Mouse (Mus musculus) stomach, embryonic 14.5 days (tissue): ENCODE measurements at regions not wholly inside any gene's neighbourhood (a gene's known extent, or its start where the extent isn't known, plus 50 kb on each side); places are given as distances from the start of the nearest gene placed in this dataset.

Source experiments
- ATAC-seq: fragments of 200-750 bp; cut with Nextera tagmentation; 2 replicates; pipeline ENCODE4 v1.8.0; 2017; ENCODE audit warnings: low read depth, moderate TSS enrichment; ENCODE audit not compliant: insufficient number of reproducible peaks, insufficient read depth, low FRiP score
- H3K27ac ChIP-seq: fragments of 300-500 bp; sonication (generic); 2 replicates; pipeline ENCODE4 v1.5.1; 2014; ENCODE audit warnings: mild to moderate bottlenecking, low read length, moderate library complexity, mixed read lengths
- H3K27me3 ChIP-seq: fragments of 300-500 bp; sonication (generic); 2 replicates; pipeline ENCODE4 v1.6.1; 2014; ENCODE audit warnings: low read length, control low read depth, mixed read lengths; ENCODE audit not compliant: control insufficient read depth, insufficient read depth
- H3K36me3 ChIP-seq: fragments of 300-500 bp; sonication (generic); 2 replicates; pipeline ENCODE4 v1.6.1; 2014; ENCODE audit warnings: mild to moderate bottlenecking, control low read depth, low read length, moderate library complexity, mixed read lengths; ENCODE audit not compliant: control insufficient read depth, insufficient read depth
- H3K4me1 ChIP-seq: fragments of 300-500 bp; sonication (generic); 2 replicates; pipeline ENCODE4 v1.6.1; 2014; ENCODE audit warnings: low read length, control low read depth, mixed read lengths; ENCODE audit not compliant: control insufficient read depth, insufficient read depth
- H3K4me2 ChIP-seq: fragments of 300-500 bp; sonication (generic); replicated peaks from 2 replicates; pipeline ENCODE4 v1.6.1; 2014; ENCODE audit warnings: low read depth, low read length, control low read depth
- H3K4me3 ChIP-seq: fragments of 300-500 bp; sonication (generic); 2 replicates; pipeline ENCODE4 v1.5.1; 2014; ENCODE audit warnings: low read depth, low read length, control low read depth
- H3K9ac ChIP-seq: fragments of 300-500 bp; sonication (generic); replicated peaks from 2 replicates; pipeline ENCODE4 v1.6.1; 2014; ENCODE audit warnings: low read depth, mild to moderate bottlenecking, control low read depth, low read length, moderate library complexity, mixed read lengths
- H3K9me3 ChIP-seq: fragments of 300-500 bp; sonication (generic); 2 replicates; pipeline ENCODE4 v1.6.1; 2016; ENCODE audit warnings: low read depth, low read length, control low read depth; ENCODE audit not compliant: control insufficient read depth
- WGBS: fragments of 180-500 bp; shearing (Covaris S2); extraction: QIAGEN DNeasy Blood & Tissue Kit; methylation state at CpG from one replicate; pipeline ENCODE4 v1.1.7; 2014; 5-methylcytosine and 5-hydroxymethylcytosine counted together

GRCm38 (mm10) chr3:63582717-63583696 is 99.3 kb upstream of the Gm34302 start:
- H3K36me3 ChIP-seq = no peaks in the 10 kb centered on the region
- no peak for ATAC-seq
- WGBS = 78% methylated on average over 15 of the region's 15 CpGs

GRCm38 (mm10) chr3:63582180-63582579 is 98.5 kb upstream of the Gm34302 start:
- Histone ChIP-seq H3K4me1 (no peaks in the 10 kb centered on the region), H3K9me3 (no peaks in the 10 kb centered on the region), H3K9ac (no peak overlapping the region), H3K4me2 (no peak overlapping the region), H3K27me3 (no peaks in the 10 kb centered on the region), H3K27ac (no peak overlapping the region), H3K36me3 (no peaks in the 10 kb centered on the region), H3K4me3 (no peak overlapping the region)
- WGBS = 35% methylated on average over 6 of the region's 6 CpGs
- ATAC-seq = no peak

More at GRCm38 (mm10) chr3:63582717-63583696, 99.3 kb upstream of the Gm34302 start:
- Histone ChIP-seq H3K27me3 (no peaks in the 10 kb centered on the region), H3K4me3 (no peak overlapping the region), H3K9ac (no peak overlapping the region), H3K4me1 (no peaks in the 10 kb centered on the region), H3K9me3 (no peaks in the 10 kb centered on the region), H3K27ac (no peak overlapping the region), H3K4me2 (no peak overlapping the region)

- H3K4me1 ChIP-seq = no peaks in the 10 kb centered on the region
- no peak overlapping the region for H3K4me2 ChIP-seq
- H3K9ac ChIP-seq = no peak overlapping the region
- H3K27ac ChIP-seq = no peak overlapping the region
- no peaks in the 10 kb centered on the region for H3K9me3 ChIP-seq
- no peak overlapping the region for H3K4me3 ChIP-seq
- 49% methylated on average over 7 of the region's 7 CpGs for WGBS
- no peaks in the 10 kb centered on the region for H3K27me3 ChIP-seq
- peak; percentile 72; the same call in 1 of the 2 replicates for ATAC-seq
- no peaks in the 10 kb centered on the region for H3K36me3 ChIP-seq
Measured at GRCm38 (mm10) chr3:63570607-63571353, 87.1 kb upstream of the Gm34302 start.

GRCm38 (mm10) chr3:63570082-63570481 is 86.4 kb upstream of the Gm34302 start:
- ATAC-seq = no peak
- Histone ChIP-seq H3K4me1 (no peaks in the 10 kb centered on the region), H3K36me3 (no peaks in the 10 kb centered on the region), H3K27ac (no peak overlapping the region), H3K9ac (no peak overlapping the region), H3K4me2 (no peak overlapping the region), H3K27me3 (no peaks in the 10 kb centered on the region), H3K9me3 (no peaks in the 10 kb centered on the region), H3K4me3 (no peak overlapping the region)
- WGBS = 84% methylated on average over 1 of the region's 1 CpGs

- no peak overlapping the region for H3K4me2 ChIP-seq
- no peaks in the 10 kb centered on the region for H3K9me3 ChIP-seq
- no peak for ATAC-seq
- no peaks in the 10 kb centered on the region for H3K27me3 ChIP-seq
- no peaks in the 10 kb centered on the region for H3K36me3 ChIP-seq
- no peak overlapping the region for H3K27ac ChIP-seq
- H3K9ac ChIP-seq = no peak overlapping the region
- WGBS = 82% methylated on average over 7 of the region's 7 CpGs
- H3K4me1 ChIP-seq = no peaks in the 10 kb centered on the region
- no peak overlapping the region for H3K4me3 ChIP-seq
Measured at GRCm38 (mm10) chr3:63569004-63569596, 85.4 kb upstream of the Gm34302 start.

- Histone ChIP-seq H3K4me2 (no peak overlapping the region), H3K4me1 (no peaks in the 10 kb centered on the region), H3K4me3 (no peak overlapping the region), H3K9ac (no peak overlapping the region), H3K9me3 (no peaks in the 10 kb centered on the region), H3K27ac (no peak overlapping the region), H3K36me3 (no peaks in the 10 kb centered on the region), H3K27me3 (no peaks in the 10 kb centered on the region)
- WGBS = 80% methylated on average over 3 of the region's 3 CpGs
- no peak for ATAC-seq
Measured at GRCm38 (mm10) chr3:63567726-63568125, 84.0 kb upstream of the Gm34302 start.

GRCm38 (mm10) chr3:63563057-63563456 is 79.4 kb upstream of the Gm34302 start:
- H3K4me3 ChIP-seq = no peak overlapping the region
- H3K4me2 ChIP-seq = no peak overlapping the region
- H3K36me3 ChIP-seq = no peaks in the 10 kb centered on the region
- WGBS = 64% methylated on average over 1 of the region's 1 CpGs
- H3K9me3 ChIP-seq = no peaks in the 10 kb centered on the region
- H3K27ac ChIP-seq = no peak overlapping the region
- no peaks in the 10 kb centered on the region for H3K4me1 ChIP-seq
- H3K9ac ChIP-seq = no peak overlapping the region
- H3K27me3 ChIP-seq = no peaks in the 10 kb centered on the region
- ATAC-seq = no peak

- no peak for ATAC-seq
- no peak overlapping the region for H3K9ac ChIP-seq
- no peaks in the 10 kb centered on the region for H3K36me3 ChIP-seq
- no peak overlapping the region for H3K4me3 ChIP-seq
- H3K4me1 ChIP-seq = no peaks in the 10 kb centered on the region
- H3K27ac ChIP-seq = no peak overlapping the region
- no peak overlapping the region for H3K4me2 ChIP-seq
- H3K9me3 ChIP-seq = no peaks in the 10 kb centered on the region
- no peaks in the 10 kb centered on the region for H3K27me3 ChIP-seq
Measured at GRCm38 (mm10) chr3:63562532-63562931, 78.9 kb upstream of the Gm34302 start.
